Mouse (Mus musculus) macrophage (primary cell): ENCODE data around the gene Als2cl. TPM values are rescaled to one million over a fixed set of nuclear protein-coding genes. Genes with fewer than 3 reads are reported as not detected.

ENCODE experiments used
- H3K27ac ChIP-seq: fragments of 350-480 bp; formaldehyde crosslinking; 2 replicates; pipeline ENCODE4 v1.9.0; 2021
- H3K36me3 ChIP-seq: fragments of 350-480 bp; formaldehyde crosslinking; 2 replicates; pipeline ENCODE4 v1.9.0; 2021; ENCODE audit errors: inconsistent target
- H3K4me3 ChIP-seq: fragments of 350-480 bp; formaldehyde crosslinking; 2 replicates; pipeline ENCODE4 v1.9.0; 2021; ENCODE audit errors: inconsistent target
- H3K79me2 ChIP-seq: fragments of 350-480 bp; formaldehyde crosslinking; 2 replicates; pipeline ENCODE4 v1.9.0; 2021; ENCODE audit errors: inconsistent target
- WGBS: methylation state at CpG from one replicate; pipeline ENCODE4 v1.1.7; 2026; ENCODE audit warnings: inconsistent platforms; ENCODE audit not compliant: missing documents; 5-methylcytosine and 5-hydroxymethylcytosine counted together
- polyA plus RNA-seq: library from polyadenylated mRNA; stranded (reverse); fragments of 250-400 nt; gene quantifications from 3 replicates; pipeline ENCODE4 v1.2.4, GENCODE M21; 2018; ENCODE audit warnings: inconsistent platforms

Als2cl gene
- polyA plus RNA-seq, 1 experiment from 2014 or later = 6.6 TPM

DNA sequence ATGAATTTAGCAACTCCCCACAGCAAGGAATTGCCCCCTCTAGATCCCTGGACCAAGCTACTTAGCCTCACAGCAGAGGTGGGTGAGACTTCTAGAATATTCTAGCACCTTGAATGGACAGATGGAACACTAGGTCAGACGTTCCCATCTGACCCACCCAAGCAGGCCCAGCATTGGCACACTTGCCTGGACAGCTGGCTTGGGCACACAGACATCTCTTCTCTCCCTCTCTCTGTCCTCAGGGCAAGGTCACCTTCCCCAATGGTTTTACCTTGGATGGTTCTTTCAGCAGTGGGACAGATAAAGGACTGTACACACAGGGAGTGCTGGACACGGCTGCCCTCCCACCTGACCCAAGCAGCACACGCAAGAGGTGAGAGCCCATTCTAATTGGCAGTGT is 12.9 kb downstream of the Als2cl start:
- H3K27ac ChIP-seq = no peak overlapping the region
- H3K36me3 ChIP-seq = peaks cover 4% of the 10 kb centered on the region; the same call in 1 of the 2 replicates
- H3K4me3 ChIP-seq = no peak overlapping the region
- no peaks in the 10 kb centered on the region for H3K79me2 ChIP-seq
- 98% methylated on average over 3 of the region's 3 CpGs for WGBS

DNA sequence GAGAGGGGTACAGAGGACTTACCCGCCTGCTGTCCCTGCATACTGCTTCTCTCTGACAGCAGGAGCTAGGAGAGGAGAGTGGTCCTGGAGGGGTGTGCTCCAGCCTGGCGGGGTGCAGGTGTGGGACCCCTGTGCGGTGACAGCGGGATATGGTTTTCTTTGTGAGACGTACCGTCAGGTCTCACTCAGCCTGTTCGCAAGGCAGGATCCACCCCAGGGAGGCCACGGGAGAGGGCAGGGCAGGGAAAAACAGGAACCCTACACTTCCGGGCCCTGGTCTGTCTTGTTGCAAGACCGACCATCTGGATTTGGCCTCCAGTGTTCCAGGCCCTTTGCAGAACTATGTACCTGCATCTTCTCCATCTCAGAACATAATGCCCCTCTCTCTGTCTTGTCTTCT is 13.8 kb downstream of the Als2cl start:
- WGBS = 54% methylated on average over 10 of the region's 10 CpGs
- H3K4me3 ChIP-seq = no peak overlapping the region
- peaks cover 11% of the 10 kb centered on the region; the same call in 1 of the 2 replicates for H3K36me3 ChIP-seq

DNA sequence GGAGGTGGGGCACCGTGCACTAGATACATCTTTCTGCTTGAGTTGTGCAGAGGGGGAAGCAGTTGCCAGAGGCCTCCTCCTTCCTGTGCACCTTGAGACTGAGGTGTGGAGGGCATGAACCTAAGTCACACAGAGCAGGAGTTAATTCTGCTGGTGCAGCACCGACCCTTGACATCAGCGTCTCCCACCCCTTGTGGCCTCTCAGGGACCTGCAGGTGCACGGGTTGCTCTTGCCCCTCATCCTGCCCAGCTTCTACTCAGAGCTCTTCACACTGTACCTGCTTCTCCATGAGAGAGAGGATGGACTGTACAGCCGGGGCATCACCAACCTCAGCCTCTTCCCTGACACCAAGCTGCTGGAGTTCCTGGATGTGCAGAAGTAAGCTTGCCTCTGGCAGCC is 15.8 kb downstream of the Als2cl start:
- Histone ChIP-seq H3K79me2 (no peaks in the 10 kb centered on the region), H3K36me3 (peaks cover 13% of the 10 kb centered on the region; the same call in 1 of the 2 replicates), H3K4me3 (no peak overlapping the region), H3K27ac (no peak overlapping the region)
- WGBS = 79% methylated on average over 5 of the region's 5 CpGs

More for the DNA sequence above, 13.8 kb downstream of the Als2cl start:
- no peak overlapping the region for H3K27ac ChIP-seq
- no peaks in the 10 kb centered on the region for H3K79me2 ChIP-seq

DNA sequence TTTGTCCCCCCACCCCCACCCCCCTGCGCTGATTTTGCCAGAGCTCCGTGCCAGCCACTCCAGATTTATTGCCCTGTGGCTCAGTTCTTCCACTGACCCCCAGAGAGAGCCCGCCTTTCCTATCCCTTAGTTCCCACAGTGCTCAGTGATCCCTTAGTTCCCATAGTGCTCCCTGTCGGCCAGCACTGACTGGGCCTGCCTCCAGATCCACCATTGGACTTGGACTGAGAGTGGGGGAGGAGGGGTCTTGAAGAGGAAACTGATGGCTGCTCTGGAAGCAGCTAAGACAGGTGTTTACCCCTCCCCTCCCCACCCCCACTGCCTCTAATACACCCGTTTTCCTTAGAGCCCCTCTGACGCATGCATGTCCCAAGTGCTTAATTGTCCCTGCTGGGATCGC is 16.3 kb downstream of the Als2cl start:
- H3K4me3 ChIP-seq = no peak overlapping the region

GRCm38 (mm10) chr9:110896595-110896994 is 16.9 kb downstream of the Als2cl start:
- H3K36me3 ChIP-seq = peaks cover 13% of the 10 kb centered on the region; the same call in 1 of the 2 replicates
- H3K27ac ChIP-seq = no peak overlapping the region
- no peaks in the 10 kb centered on the region for H3K79me2 ChIP-seq
- H3K4me3 ChIP-seq = no peak overlapping the region
- WGBS = 8% methylated on average over 6 of the region's 6 CpGs

More for the DNA sequence above, 16.3 kb downstream of the Als2cl start:
- no peaks in the 10 kb centered on the region for H3K79me2 ChIP-seq
- no peak overlapping the region for H3K27ac ChIP-seq
- H3K36me3 ChIP-seq = peaks cover 13% of the 10 kb centered on the region; the same call in 1 of the 2 replicates
- 80% methylated on average over 7 of the region's 7 CpGs for WGBS

DNA sequence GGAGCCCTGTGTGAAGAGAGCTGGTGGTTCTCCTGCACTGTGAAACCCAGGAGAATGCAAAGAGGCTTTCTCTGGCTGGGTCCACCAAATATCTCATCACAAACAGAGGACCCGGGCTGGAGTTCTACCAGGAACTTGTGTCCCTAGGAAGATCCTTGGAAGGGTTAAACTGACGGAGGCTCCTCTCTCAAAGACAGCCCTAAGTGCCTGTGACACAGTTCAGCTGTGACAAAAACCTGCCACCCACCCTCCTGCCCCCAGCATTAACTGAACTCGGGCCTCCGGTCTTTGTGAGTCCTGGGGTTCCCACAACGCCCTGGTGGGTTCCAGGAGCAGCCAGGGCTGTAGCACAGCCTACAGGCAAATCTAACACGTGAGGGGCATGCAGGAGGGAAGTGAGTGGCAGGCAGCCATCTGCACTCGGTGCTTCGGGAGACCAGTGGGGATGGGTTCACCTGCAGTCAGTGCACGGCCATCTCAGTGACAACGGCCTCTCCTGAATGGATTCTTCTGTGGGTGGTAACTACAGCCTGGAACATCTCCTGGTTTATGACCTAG is 19.9 kb downstream of the Als2cl start:
- 84% methylated on average over 10 of the region's 10 CpGs for WGBS
- H3K4me3 ChIP-seq = no peak overlapping the region
- H3K27ac ChIP-seq = no peak overlapping the region
- no peaks in the 10 kb centered on the region for H3K79me2 ChIP-seq
- H3K36me3 ChIP-seq = peaks cover 9% of the 10 kb centered on the region; the same call in 1 of the 2 replicates

GRCm38 (mm10) chr9:110901204-110901603 is 21.5 kb downstream of the Als2cl start:
- H3K4me3 ChIP-seq = no peak overlapping the region
- H3K79me2 ChIP-seq = no peaks in the 10 kb centered on the region
- WGBS = 95% methylated on average over 6 of the region's 6 CpGs
- no peak overlapping the region for H3K27ac ChIP-seq
- peaks cover 8% of the 10 kb centered on the region; the same call in 1 of the 2 replicates for H3K36me3 ChIP-seq

GRCm38 (mm10) chr9:110902271-110902670 is 22.6 kb downstream of the Als2cl start:
- WGBS = 95% methylated on average over 4 of the region's 4 CpGs
- no peak overlapping the region for H3K4me3 ChIP-seq
- no peak overlapping the region for H3K27ac ChIP-seq
- H3K36me3 ChIP-seq = peaks cover 8% of the 10 kb centered on the region; the same call in 1 of the 2 replicates
- no peaks in the 10 kb centered on the region for H3K79me2 ChIP-seq

DNA sequence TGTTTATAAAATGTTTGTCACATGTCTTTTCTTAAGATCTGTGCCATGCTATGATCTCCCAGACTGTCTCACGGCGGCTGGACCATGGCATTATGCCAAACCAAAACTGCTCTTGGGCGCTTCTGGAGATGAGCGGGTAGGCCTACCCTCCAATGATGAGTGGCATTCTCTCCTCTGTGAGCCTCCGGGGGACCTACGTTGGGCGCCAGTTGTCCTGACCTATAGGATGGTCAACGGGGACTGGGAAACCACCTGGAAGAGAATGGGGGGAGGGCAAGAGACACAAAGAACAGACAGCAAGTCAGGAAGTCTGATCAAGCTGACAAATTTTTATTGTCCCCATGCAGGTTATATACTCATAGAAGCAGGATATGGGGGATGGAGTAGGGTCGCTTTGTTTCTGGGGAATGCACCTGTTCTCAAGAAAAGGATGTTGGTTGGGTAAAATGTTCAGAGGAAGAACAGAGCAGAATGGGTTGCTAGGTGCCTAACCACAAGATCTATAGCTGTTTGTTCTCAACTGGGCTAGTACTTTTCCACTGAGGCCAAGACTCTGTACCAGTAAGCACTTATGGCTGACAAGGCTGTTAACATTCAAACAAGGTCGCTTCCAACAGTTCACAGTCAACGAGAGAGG is 27.6 kb downstream of the Als2cl start:
- no peak overlapping the region for H3K27ac ChIP-seq
- 96% methylated on average over 10 of the region's 11 CpGs for WGBS
- H3K79me2 ChIP-seq = no peaks in the 10 kb centered on the region
- no peak overlapping the region for H3K4me3 ChIP-seq
- no peaks in the 10 kb centered on the region for H3K36me3 ChIP-seq

GRCm38 (mm10) chr9:110907838-110908630 is 28.4 kb downstream of the Als2cl start:
- Histone ChIP-seq H3K79me2 (no peaks in the 10 kb centered on the region), H3K36me3 (no peaks in the 10 kb centered on the region), H3K27ac (no peak overlapping the region), H3K4me3 (no peak overlapping the region)
- 90% methylated on average over 4 of the region's 4 CpGs for WGBS

DNA sequence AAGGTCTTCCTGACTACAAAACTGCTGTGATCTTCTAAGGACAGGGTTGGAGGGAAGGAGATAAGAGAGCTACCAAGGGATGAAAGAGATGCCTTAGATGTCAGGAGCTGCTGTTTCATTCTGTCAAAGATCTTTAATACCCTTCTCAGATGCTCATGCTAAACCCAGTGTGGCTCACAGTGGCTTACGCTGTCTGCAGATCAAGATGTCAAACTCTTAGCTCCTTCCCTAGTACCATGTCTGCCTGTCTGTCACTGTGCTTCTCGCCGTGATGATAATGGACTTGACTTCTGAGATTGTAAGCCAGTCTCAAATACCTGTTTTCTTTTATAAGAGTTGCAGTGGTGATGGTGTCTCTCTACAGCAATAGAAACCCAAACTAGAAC is 29.0 kb downstream of the Als2cl start:
- H3K27ac ChIP-seq = no peak overlapping the region
- 97% methylated on average over 3 of the region's 3 CpGs for WGBS
- no peaks in the 10 kb centered on the region for H3K79me2 ChIP-seq
- no peak overlapping the region for H3K4me3 ChIP-seq
- H3K36me3 ChIP-seq = no peaks in the 10 kb centered on the region

DNA sequence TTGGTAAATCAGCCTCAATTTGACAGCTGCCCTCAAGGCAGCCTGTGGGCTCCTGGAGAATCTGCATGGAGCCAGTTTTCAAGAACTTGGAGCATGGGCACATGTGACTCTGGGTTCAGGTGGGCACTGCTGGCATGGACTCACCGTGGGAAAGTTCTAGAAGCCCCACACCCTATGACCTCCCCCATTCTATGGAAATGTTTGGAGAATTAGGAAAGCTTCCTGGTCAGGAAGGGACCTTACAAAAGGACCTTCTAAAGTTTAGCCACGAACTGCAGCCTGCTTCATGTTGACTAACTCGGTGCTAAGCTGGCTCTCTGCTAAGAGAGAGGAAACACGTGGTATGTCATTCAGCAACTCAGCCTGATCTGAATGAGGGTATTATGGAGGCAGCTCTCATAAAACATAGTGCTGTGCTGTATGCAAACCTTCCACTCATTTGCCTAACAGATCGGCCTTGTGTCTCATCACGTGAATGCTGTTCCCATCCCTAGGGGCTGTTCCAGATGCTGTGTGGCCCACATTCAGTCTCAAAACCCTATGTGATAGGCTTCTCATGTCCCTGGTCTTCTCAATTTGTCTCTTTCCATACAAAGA is 29.8 kb downstream of the Als2cl start:
- Histone ChIP-seq H3K27ac (no peak overlapping the region), H3K4me3 (no peak overlapping the region), H3K79me2 (no peaks in the 10 kb centered on the region), H3K36me3 (no peaks in the 10 kb centered on the region)
- WGBS = 53% methylated on average over 6 of the region's 6 CpGs

DNA sequence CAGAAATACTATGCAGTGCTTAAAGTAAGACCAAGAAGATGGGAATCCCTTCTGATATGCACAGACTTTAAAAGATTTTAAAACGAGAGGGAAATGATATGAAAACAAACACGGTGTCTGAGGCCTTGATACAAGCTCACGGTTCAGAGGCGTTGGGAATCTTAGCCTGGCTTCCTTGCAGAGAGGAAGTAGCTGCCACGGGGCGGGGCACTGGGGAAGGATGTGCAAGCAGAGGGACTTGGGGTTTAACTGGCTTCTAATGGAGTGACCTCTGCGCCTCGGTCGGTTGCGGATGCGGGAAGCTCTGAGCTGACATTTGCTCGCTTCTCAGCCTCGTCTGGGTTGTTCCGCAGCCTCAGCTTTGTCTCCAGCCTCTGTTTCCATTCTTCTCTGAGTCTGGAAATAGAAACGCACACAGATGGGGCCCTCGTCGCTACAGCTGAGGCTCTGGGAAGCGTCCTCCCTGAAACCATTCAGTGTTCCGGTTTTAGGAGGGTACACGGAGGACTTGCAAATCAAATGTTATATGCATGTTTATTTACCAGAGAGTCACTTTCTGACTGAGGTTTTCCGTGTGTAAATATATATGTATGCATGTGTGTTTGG is 35.1 kb downstream of the Als2cl start:
- 85% methylated on average over 21 of the region's 21 CpGs for WGBS
- H3K27ac ChIP-seq = no peak overlapping the region

DNA sequence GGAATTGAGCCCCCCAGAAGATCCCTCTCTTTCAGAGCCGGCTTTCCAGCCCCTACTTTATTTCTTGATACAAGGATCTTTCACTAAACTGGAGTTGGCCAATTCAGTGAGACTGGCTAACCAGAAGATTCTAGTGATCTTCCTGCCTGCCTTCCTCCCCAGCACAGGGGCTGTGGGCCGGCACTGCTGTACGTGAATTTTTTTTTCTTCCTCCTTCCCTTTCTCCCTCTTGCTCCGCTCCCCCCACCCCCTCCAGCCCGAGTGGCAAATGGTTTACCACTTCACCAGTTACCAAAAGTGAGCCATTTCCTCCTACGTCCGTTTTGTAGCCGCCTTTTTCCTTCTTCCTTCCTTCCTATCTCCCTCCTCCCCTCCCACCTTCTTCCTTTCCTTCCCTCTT is 35.8 kb downstream of the Als2cl start:
- no peak overlapping the region for H3K4me3 ChIP-seq
- H3K79me2 ChIP-seq = no peaks in the 10 kb centered on the region
- 13% methylated on average over 8 of the region's 8 CpGs for WGBS
- no peak overlapping the region for H3K27ac ChIP-seq
- H3K36me3 ChIP-seq = no peaks in the 10 kb centered on the region

More for the DNA sequence above, 35.1 kb downstream of the Als2cl start:
- Histone ChIP-seq H3K36me3 (no peaks in the 10 kb centered on the region), H3K79me2 (no peaks in the 10 kb centered on the region), H3K4me3 (no peak overlapping the region)
